Mouse (Mus musculus): Measurements from ENCODE around the gene Rps6ka1.

Gene Rps6ka1

DNA sequence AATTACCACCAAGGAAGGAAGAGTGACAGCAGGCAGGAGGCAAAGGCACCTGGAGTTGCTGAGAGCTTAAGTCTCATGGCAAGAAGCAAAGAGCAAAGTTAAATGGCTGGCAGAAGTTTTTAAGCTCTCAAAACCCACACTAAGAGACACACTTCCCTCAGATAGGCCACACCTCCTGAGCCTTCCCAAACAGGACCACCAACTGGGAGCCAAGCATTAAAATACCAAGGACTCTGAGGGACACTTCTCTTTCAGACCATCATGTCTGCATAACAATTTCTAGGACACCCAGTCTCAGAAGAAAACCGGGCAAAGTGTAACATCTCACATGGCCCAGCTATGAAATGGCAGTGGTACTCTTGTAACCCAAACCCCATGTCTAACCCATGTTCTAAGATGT is 9.4 kb upstream of the Rps6ka1 start:
- no peak for DNase-seq

DNA sequence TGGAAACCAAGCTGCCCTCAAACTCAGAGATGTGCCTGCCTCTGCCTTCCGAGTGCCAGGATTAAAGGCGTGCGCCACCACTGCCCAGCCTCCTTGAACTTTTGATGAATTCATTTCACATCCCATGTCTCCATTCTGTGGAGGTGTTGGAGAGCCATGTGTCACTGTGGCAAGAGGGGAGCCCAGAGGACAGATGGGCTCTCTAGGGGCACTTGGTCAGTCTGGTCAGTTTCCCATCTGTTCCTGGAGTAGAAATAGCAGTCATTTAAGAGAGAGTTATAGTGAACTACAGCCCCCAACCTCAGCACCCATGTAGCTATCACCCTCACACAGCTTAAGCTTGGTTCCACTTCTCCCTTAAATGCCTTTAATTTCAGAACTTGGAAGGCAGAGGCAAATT is 8.4 kb upstream of the Rps6ka1 start:
- no peak for DNase-seq

DNA sequence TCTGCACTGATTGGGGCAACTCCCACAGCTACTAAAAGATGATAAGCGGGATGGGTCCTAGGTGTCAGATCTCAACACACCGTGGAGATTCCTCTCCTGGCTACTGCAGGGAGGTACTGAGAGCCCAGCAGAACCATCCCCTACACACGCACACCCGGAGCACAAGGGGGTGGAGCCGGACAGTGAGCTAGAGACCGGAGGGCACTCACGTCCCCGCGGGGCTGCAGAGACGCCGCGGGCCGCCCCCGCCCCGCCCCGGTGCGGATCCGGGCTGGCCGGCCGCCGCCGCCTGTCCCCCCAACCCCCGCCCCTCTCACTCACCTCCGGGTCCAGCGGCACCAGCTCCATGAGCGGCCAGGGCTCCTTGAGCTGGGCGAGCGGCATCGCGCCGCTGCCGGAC is 348 bp downstream of the Rps6ka1 start:
- DNase-seq, result no peak

DNA sequence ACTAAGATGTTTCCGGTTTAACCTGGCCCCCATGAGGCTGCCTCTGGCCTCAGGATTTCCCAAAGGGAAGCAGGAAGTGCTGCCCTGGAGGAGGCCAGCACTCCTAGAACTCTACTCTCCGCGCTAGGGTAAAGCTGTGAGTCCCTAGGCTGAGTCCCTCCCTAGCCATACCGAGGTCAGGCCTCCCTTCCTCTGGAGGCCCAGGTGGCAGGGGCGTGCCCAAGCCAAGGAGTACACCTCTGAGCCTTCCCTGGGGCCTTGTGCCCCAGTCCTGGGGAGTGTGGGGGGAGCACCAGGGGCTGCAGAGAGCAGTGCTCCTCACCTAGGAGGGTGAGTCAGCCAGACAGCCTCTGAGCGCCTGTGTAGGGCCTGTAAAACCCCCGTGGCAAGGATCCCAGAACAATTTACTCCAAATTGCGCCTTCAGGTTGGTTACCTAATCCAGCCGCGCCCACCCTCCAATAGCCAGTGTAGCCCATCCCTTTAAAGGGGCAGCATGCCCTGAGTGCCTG is 1.6 kb downstream of the Rps6ka1 start:
- no peak for DNase-seq

DNA sequence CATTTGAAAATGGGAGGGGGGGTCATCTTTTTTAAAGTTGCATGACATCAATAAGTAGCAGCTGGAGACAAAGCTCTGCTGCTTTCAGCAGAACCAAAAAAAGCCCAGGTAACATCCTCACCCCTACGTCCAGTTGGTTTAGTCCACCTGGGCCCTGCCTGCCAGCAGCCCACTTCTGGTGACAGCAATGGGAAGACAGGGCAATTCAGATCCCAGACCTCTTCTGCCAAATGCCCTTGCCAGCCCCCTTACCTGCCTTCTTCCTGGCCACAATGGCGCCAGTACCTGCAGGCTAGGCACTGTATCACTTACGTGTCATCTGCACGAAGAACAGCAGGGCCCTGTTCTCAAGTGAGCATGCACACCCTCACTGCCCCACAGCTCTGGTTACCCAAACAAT is 2.3 kb downstream of the Rps6ka1 start:
- DNase-seq, result no peak

DNA sequence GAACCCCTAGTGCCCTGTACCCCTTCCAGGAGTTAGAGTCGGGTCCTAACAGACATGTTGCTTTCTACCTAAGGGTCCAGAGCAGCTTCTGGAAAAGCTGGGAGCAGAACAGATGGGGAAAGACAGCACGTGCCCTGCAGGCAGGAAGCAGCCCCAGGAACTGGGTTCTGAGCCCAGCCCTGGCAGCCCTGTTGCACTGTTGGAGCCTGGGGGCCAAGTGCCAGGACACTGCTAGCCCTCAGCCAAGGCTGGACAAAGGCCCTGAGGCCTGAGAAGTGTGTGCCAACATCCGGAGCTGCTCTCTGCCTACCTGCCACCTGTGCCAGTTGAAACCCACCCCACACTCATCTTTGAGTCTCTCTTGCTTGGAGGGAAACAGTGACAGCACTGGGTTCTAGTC is 2.7 kb downstream of the Rps6ka1 start:
- DNase-seq, result no peak

DNA sequence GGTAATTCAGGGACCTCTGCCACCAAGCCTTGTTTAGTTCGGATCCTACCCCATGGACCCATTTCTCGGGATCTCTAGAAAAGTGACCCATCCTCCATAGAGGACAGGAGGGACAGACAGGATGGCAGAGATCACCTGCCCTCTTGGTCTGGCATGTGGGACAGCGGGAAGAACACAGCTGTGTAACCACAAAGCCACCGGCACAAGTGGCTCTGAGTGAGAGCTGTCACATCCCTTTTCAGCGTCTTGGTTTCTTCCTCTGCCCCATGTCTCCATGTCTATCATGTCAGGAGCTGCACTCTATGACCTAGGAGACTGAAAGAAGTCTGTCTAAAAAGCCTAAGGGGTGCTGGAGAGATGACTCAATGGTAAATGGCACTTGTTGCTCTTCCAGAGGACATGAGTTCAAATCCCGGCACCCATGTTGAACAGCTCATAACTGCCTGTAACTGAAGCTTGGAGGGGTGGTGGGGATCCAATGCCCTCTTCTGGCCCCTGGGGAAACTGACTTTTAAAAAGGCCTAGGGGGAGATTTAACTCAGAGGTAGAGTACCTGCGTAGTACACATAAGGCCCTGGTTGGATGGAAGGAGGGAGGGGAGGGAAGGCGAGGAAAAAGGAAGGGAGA is 3.4 kb downstream of the Rps6ka1 start:
- no peak for DNase-seq

DNA sequence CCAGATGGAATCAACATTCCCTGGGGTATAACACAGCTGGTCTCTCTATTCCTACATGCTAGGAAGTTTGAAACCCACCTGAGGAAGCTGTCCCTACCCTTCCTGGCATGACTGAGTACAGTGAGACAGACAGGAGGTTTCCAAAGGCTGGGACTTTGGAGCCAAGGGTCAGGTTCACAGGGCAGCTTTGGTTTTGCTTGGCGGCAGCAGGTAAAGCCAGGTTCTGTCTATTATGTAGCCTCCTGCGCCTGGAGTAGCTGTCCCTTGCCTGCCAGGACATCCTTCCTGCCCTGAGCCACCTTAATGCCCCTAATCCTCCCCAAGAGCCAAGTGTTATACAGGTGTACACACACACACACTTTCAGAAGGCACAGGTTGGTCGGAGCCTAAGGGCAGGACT is 5.7 kb downstream of the Rps6ka1 start:
- DNase-seq, result peak; percentile 41

DNA sequence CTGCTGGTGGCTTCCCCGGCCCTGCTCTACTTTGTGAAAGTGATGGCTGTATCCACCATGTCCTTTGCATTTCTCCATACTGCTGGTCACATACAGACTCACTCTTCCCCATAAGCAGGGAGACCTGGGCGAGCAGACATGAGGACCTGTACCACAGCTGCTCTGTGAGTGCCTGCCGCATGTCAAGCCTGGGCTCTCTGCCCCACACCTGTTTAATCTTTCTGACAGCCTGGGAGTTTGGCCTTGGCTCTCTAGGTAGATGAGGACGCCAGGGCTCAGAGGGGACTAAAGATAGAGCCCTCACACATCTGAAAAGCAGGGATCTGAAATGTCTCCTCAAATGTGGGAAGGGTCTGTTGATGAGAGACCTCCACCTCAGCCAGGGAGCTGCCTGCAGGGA is 6.2 kb downstream of the Rps6ka1 start:
- no peak for DNase-seq

DNA sequence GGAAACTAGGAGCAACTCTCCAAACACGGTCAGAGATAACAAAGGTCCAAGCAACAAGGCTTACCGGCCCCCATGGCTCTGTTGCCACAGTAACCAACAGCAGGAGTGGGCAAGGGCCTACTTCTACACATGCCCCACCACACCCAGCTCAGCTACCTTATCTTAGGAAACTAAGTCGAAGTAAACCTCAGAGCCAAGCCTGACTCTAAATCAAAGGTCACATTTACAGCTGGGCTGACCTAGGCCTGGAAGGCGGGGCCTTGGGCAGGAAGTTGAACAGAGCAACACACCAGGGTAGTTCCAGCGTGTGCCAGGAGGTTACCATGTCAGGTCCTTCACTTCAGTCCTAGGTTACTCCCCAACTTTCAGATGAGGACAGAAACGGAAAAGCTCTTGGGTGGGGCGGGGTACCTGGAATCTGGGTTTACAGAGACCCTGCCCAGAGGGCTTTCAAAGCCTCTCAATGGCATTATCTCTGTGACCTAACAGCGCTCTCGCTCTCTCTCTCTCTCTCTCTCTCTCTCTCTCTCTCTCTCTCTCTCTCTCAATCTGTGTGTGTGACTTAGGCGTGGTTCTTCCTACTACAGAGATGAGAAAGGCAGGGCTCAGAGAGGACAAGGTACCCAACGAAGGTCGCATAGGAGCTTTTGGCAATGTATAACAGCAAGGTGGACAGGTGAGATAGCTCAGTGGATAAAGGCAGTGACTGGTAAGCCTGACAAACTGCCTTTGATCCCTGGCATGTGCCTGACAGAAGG is 8.3 kb downstream of the Rps6ka1 start:
- DNase-seq, result no peak

DNA sequence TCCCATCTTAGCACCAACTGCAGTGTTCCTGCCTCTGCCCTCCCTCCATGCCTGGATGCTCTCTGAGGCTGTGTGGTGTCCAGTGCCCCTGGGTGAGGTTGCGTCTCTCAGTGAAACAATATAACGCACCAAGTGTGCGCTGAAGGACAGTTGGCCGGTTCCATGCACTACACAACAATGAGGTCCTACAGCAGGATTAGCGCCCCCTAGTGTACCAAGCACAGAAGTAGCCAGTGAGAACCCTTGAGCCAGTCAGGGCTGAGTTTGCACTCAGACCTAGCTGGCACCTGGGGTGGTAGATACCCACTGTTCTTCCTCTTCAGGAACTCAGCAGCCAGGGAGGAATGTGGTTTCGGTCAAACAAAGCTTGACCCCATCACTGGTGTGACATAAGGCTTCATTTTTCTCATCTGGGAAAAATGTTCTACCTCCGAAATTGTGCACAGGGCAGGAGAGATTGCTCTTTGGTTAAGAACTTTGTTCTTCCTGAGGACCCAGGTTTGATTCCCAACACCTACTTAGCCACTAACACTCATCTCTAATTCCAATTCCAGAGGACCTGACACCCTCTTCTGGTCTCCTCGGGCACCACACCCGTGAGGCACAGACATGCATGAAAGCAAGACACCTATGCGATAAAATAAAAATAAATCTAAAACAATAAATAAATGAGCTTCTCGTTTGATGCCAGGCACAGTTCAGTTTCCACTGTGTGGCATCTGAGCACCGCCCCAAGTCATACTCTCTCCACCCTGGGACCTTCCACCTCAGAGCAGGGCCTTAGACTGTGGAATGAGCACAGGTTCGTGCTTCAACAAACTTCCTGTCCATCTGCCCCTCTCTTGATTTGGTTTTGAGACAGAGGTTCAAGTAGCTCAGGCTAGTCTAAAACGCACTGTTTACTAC is 9.5 kb downstream of the Rps6ka1 start:
- DNase-seq, result no peak

DNA sequence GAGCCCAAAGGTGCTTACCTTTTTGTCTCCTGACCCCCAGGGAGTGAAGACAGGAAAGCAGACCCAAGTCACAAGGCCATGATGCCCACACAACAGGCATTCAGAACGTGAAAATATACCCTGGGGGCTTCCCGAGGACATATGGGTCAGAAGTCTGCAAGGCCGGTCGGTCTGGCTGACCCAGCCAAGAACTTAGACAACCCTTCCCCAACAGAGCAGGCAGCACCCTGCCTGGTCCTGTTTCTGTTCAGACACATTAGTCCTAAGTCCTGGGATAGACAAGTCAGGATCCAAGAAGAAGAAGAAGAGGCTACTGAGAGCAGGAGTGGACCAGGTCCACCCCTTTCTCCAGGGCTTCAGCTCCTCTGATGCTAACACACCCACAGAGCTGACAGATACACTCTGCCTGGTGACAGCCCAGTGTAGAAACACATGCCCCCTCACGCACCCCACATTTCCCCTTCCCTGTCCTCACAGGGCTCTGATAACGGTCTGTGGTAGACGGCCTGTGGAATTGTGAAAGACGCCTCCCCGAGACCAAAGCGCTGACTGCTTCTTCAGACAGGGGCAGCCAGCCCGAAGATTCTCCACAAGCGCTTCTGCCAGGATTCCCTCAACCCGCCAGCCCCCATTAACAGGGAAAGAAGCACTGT is 12.6 kb downstream of the Rps6ka1 start:
- no peak for DNase-seq

DNA sequence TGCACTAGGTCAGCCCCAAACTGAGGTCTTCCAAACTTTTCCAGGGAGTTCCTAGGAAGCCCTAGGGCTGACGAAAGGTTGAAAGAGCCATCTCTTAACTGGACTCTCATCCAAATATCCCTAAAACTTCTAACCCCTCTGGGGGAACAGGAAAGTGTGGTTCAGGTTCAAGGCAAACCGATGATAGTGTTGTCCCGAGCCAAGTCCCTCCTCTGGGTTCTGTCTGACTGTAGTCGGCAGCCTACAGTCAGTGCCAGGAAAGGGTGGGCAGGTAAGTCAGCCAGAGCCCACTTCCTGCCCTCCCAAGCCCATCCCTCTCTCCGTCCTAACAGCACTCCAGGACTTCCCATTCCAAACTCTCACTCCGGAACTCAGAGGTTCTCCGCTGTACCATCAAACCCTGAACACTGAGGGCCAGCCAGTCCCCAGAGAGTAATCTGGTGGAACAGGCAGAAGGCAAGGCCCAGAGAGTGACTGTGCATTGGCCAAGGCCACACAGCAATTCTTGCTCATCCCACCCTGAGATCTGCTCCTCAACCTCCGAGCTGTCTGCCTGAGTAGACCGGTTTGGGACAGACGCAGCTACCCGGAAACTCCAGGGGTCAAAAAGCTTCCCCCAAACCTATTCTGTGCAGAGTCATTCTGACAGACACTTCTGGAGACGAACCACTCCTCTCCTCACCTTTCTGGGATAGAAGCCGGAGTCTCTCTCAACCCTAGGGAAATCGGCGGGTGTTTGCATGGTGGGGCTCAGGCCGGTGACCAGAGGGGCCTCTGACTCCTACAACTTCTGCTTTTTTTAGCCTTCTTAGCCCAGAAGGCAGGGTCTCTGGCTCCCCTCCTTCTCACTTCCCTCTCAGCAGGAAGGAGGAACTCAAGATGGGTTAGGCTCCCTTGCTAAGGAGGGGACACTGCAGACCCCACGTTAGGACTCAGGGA is 13.4 kb downstream of the Rps6ka1 start:
- no peak for DNase-seq

DNA sequence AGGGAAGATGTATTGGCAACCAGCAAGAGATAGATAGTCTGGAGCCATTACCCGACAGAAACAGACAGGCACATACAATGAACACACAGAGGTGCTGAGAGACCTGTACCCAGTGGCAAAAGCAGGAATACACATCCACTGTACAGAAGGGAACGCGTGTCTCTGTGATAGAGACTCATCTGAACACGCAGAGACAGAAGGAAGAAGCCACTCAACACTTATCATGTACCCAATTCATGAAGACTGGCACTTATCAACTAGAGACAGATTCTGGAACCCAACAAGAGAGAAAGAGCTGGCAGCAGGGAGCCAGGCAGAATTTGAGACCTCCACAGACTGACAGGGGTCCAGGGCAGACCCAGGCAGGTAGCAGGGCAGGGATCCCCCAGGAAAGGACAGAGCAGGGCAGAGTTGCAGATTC is 14.2 kb downstream of the Rps6ka1 start:
- DNase-seq, result no peak

DNA sequence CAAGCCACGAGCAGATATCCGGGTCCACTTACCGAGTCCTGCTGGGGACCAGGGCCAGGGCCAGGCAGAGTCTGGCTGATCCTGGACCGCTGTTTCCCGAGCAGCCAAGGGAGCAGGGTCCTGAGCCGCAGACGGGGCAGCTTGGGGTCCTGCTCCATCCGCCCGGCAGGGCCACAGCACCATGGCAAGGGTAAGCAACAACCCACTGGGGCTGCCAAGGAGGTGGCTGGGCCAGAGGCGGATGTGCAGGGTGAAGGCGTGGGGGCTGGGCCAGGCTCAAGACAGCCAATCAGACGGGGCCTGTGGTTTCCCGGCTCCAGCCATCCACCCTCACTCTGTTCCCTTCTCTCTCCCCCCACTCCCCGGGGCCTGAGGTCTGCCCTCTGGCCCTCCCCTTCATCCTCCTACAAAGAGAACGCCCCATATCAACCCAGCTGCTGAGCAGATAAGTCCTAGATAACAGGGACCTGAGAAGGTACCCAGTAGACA is 14.7 kb downstream of the Rps6ka1 start:
- no peak for DNase-seq

DNA sequence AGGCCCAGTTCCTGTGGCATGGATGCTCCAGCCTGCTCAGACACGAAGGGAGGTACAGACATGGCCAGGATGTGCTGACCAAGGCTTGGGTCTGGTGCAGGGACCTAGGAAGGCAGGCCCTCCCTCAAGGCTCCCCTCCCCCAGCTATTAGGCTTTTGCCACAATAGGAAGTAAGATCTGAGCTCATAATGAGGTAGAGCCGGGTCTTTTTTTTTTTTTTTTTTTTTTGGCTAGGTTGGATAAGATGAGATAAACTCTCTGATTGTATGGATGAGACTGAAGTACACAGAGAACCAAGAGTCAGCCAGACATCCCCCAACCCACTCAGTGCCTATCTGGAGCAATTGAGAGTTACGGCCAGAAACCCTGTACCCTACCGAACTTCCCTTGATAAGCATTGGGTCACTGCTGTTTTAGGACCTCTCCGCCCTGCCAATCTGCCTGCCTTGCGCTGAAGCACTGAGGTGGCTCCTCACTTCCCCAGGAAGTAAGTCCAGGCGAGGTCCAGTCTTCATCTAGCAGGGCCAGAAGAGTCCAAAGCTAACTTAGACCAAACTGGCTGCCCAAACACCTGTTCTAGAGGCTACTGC is 15.3 kb downstream of the Rps6ka1 start:
- DNase-seq, result no peak

DNA sequence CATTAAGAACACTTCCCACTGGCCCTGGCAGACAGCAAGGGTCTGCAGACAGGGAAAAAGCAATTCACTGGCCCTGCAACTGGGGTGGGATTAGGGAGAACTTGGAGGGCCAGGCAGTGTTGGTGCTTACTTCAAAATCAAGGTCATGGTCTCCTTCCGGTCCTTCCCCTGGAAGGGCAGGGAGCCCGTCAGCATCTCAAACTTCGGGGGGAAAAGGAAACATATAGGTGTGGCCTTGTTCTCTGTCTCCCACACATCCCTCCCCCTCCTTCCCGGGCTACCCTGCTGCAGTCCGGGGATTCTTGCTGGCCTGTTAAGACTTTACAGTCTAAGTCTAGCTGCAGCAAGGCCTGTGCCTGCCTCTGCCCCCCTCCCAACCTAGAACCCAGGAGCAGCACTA is 22.4 kb downstream of the Rps6ka1 start:
- no peak for DNase-seq

DNA sequence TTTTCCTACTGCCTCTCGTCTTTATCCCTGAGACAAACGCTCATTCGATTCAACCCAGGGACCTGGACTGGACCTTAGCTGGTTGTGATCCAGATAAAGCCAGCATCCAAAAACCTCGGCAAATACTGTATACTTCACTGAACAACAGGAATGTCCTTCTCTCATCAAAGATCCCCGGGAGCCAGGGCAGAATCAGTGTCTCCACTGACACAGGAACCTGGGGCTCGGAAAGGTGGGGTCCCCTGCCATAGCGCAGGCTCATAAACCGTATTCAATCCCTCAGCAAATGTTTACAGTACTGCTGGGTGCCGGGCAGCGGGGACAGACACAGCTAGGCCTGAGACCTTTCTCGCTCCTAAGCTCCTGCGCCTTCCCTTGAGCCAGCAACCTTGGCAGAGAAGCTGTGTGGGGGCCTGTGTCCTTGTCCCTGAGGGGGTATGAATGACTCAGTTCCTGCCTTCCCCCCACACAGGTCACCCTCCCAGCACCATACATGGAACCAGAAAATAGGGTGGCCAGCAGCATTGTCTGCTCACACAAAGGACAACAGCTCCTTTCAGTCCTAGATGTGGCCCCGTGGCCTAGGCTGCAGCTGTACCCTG is 23.1 kb downstream of the Rps6ka1 start:
- DNase-seq, result peak; percentile 42

DNA sequence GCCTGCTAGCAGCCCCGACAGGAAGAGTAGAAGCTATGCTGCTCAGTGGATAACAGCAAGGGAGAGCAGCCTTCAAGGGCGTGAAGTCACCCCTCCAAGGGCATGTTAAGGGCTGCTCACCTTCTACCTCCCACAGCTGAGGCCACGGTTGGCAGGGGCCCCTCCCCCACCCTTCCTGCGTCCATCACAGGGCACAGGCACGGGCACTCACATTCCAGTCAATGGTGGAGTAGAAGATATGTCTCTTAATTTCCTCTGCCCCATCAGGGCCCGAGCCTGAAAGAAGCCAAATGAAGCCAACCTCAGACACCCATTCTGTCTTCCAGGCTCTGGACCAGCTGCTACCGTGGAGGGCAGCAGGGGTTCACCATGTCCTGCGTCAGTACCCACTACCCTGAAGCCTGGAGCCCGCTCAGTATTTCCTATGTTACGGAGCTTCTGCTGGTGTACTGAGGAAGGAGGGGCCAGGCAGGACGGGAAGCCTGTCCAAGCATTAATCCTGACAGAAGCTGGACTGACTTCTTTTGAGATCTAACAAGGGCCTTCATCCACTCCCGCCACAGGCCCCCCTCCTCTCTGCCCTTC is 23.7 kb downstream of the Rps6ka1 start:
- no peak for DNase-seq

DNA sequence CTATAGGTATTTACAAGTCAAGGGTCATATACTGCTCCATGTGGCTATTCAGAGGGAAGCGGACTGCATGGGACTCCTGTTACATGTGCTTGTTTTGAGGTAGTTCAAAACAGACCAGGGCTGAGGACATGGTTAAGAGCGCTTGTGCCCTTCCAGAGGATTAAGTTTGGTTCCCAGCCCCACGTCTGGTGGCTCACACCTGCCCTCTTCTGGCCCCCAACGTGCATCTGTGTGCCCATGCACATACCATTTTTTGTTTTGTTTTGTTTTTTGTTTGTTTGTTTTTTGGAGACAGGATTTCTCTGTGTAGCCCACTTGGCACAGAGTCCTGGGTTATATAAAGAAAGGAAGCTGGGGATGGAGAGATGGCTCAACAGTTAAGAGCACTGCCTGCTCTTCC is 30.1 kb downstream of the Rps6ka1 start:
- no peak for DNase-seq

Measured in kidney, adult 18-20 months (tissue).